Mouse (Mus musculus) embryonic fibroblast, embryonic 13.5 days (primary cell): ENCODE measurements at regions not wholly inside any gene's neighbourhood (a gene's known extent, or its start where the extent isn't known, plus 50 kb on each side); places are given as distances from the start of the nearest gene placed in this dataset.

ENCODE experiments used
- H3K27ac ChIP-seq: 2 replicates; pipeline ENCODE4 v1.5.1; 2012; ENCODE audit warnings: low read length, control low read depth, inconsistent platforms; ENCODE audit not compliant: insufficient read depth
- H3K4me1 ChIP-seq: 2 replicates; pipeline ENCODE4 v1.6.1; 2011; ENCODE audit warnings: low read length; ENCODE audit not compliant: control insufficient read depth, insufficient read depth
- H3K4me3 ChIP-seq: 2 replicates; pipeline ENCODE4 v1.5.1; 2011; ENCODE audit warnings: mild to moderate bottlenecking, control low read depth, low read length; ENCODE audit not compliant: insufficient read depth
- CTCF ChIP-seq: IDR thresholded peaks from 2 replicates; pipeline ENCODE4 v1.5.1; 2011; ENCODE audit warnings: mild to moderate bottlenecking, control low read depth, low read length, moderate library complexity, borderline replicate concordance; ENCODE audit not compliant: insufficient read depth
- POLR2A ChIP-seq: IDR thresholded peaks from 2 replicates; pipeline ENCODE4 v1.6.1; 2011; ENCODE audit warnings: low read depth, mild to moderate bottlenecking, control low read depth, low read length, moderate library complexity

GRCm38 (mm10) chr4:31830241-31830640 lies 133.7 kb upstream of the Map3k7 start:
- TF ChIP-seq POLR2A (no peak), CTCF (no peak)
- Histone ChIP-seq H3K4me1 (no peaks in the 10 kb centered on the region), H3K4me3 (no peak overlapping the region), H3K27ac (no peak overlapping the region)

GRCm38 (mm10) chr4:31831469-31831868 lies 132.4 kb upstream of the Map3k7 start:
- H3K4me1 ChIP-seq = no peaks in the 10 kb centered on the region
- TF ChIP-seq POLR2A (no peak), CTCF (no peak)
- H3K4me3 ChIP-seq = no peak overlapping the region
- no peak overlapping the region for H3K27ac ChIP-seq

GRCm38 (mm10) chr4:31833828-31834227 lies 130.1 kb upstream of the Map3k7 start:
- H3K27ac ChIP-seq = no peak overlapping the region
- H3K4me3 ChIP-seq = no peak overlapping the region
- no peak for TF ChIP-seq CTCF
- no peak for TF ChIP-seq POLR2A
- no peaks in the 10 kb centered on the region for H3K4me1 ChIP-seq

- TF ChIP-seq POLR2A (no peak), CTCF (no peak)
- no peak overlapping the region for H3K27ac ChIP-seq
- no peaks in the 10 kb centered on the region for H3K4me1 ChIP-seq
- H3K4me3 ChIP-seq = no peak overlapping the region
These were observed 128.8 kb upstream of the Map3k7 start for GRCm38 (mm10) chr4:31835051-31835450.

- Histone ChIP-seq H3K4me3 (no peak overlapping the region), H3K27ac (no peak overlapping the region), H3K4me1 (no peaks in the 10 kb centered on the region)
- TF ChIP-seq CTCF (no peak), POLR2A (no peak)
These were observed 125.3 kb upstream of the Map3k7 start for GRCm38 (mm10) chr4:31838592-31838991.

GRCm38 (mm10) chr4:31849763-31850162 lies 114.1 kb upstream of the Map3k7 start:
- Histone ChIP-seq H3K4me1 (no peaks in the 10 kb centered on the region), H3K27ac (no peak overlapping the region), H3K4me3 (no peak overlapping the region)
- TF ChIP-seq POLR2A = no peak
- TF ChIP-seq CTCF = no peak

GRCm38 (mm10) chr4:31851006-31851405 lies 112.9 kb upstream of the Map3k7 start:
- TF ChIP-seq POLR2A (no peak), CTCF (no peak)

GRCm38 (mm10) chr4:31853851-31854250 lies 110.0 kb upstream of the Map3k7 start:
- Histone ChIP-seq H3K27ac (no peak overlapping the region), H3K4me1 (no peaks in the 10 kb centered on the region), H3K4me3 (no peak overlapping the region)
- no peak for TF ChIP-seq CTCF
- TF ChIP-seq POLR2A = no peak

More at GRCm38 (mm10) chr4:31851006-31851405, 112.9 kb upstream of the Map3k7 start:
- Histone ChIP-seq H3K27ac (no peak overlapping the region), H3K4me3 (no peak overlapping the region), H3K4me1 (no peaks in the 10 kb centered on the region)

GRCm38 (mm10) chr4:31860389-31860788 lies 103.5 kb upstream of the Map3k7 start:
- Histone ChIP-seq H3K4me1 (no peaks in the 10 kb centered on the region), H3K4me3 (no peak overlapping the region), H3K27ac (no peak overlapping the region)
- TF ChIP-seq POLR2A (no peak), CTCF (no peak)

- Histone ChIP-seq H3K4me1 (no peaks in the 10 kb centered on the region), H3K4me3 (no peak overlapping the region), H3K27ac (no peak overlapping the region)
- TF ChIP-seq POLR2A = no peak
These were observed 102.7 kb upstream of the Map3k7 start for GRCm38 (mm10) chr4:31861172-31861571.
